Mouse (Mus musculus) midbrain, embryonic 12.5 days (tissue): Measurements from ENCODE around the gene Rnls. TPM values are rescaled to one million over a fixed set of nuclear protein-coding genes. Genes with fewer than 3 reads are reported as not detected.

Experiments used
- ATAC-seq: fragments of 200-750 bp; cut with Nextera tagmentation; 2 replicates; pipeline ENCODE4 v1.8.0; 2017; ENCODE audit warnings: low read depth, moderate TSS enrichment, moderate library complexity; ENCODE audit not compliant: low FRiP score
- H3K27ac ChIP-seq: fragments of 300-500 bp; sonication (generic); replicated peaks from 2 replicates; pipeline ENCODE4 v1.5.1; 2016; ENCODE audit warnings: mild to moderate bottlenecking
- H3K27me3 ChIP-seq: fragments of 300-500 bp; sonication (generic); 2 replicates; pipeline ENCODE4 v1.6.1; 2016; ENCODE audit warnings: mild to moderate bottlenecking
- H3K36me3 ChIP-seq: fragments of 300-500 bp; sonication (generic); 2 replicates; pipeline ENCODE4 v1.6.1; 2016
- H3K4me1 ChIP-seq: fragments of 300-500 bp; sonication (generic); 2 replicates; pipeline ENCODE4 v1.6.1; 2016
- H3K4me2 ChIP-seq: fragments of 300-500 bp; sonication (generic); replicated peaks from 2 replicates; pipeline ENCODE4 v1.6.1; 2016; ENCODE audit warnings: mild to moderate bottlenecking, moderate library complexity
- H3K4me3 ChIP-seq: fragments of 300-500 bp; sonication (generic); 2 replicates; pipeline ENCODE4 v1.5.1; 2016; ENCODE audit warnings: mild to moderate bottlenecking
- H3K9ac ChIP-seq: fragments of 300-500 bp; sonication (generic); replicated peaks from 2 replicates; pipeline ENCODE4 v1.6.1; 2016; ENCODE audit warnings: mild to moderate bottlenecking, moderate library complexity
- H3K9me3 ChIP-seq: fragments of 300-500 bp; sonication (generic); 2 replicates; pipeline ENCODE4 v1.6.1; 2016; ENCODE audit warnings: mild to moderate bottlenecking
- WGBS: fragments of 180-500 bp; shearing (Covaris S2); methylation state at CpG from one replicate; pipeline ENCODE4 v1.1.7; 2016; 5-methylcytosine and 5-hydroxymethylcytosine counted together
- polyA plus RNA-seq: library from polyadenylated mRNA; unstranded; fragments of >200 nt; fragmentation: Nextera tagmentation; extraction: Ambion mirVana; gene quantifications from 2 replicates; pipeline ENCODE4 v1.2.1, GENCODE M21; 2016

The Rnls gene
- polyA plus RNA-seq, 1 experiment from 2014 or later: 7.7 TPM

DNA sequence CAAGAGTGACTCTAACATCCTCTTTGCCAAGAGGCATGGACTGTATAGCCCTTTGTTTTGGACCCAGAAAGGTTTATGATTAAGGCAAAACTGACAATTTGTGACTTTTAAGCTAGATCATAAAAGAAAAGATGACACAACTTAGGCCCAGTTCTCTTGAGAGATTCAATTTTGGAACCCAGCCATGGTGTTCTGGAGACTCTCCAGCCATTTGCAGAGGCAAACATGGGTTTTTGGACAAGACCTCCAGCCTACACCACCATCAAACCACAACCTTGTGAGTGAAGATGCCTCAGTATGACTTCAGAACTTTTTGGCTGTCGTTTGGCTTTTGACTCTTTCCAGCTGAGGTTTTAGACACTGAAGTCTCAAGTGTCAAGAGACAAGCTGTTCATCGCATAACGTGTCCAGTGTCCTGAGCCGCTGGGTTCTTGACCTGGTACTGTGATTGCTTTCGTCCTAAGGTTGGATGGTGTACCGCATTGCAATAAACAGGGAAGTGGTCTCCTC is 174.2 kb downstream of the Rnls start:
- Histone ChIP-seq H3K9me3 (no peaks in the 10 kb centered on the region), H3K4me2 (no peak overlapping the region), H3K4me1 (peaks cover 5% of the 10 kb centered on the region), H3K27me3 (peaks cover 4% of the 10 kb centered on the region; the same call in 1 of the 2 replicates), H3K9ac (no peak overlapping the region), H3K4me3 (no peak overlapping the region), H3K36me3 (no peaks in the 10 kb centered on the region), H3K27ac (no peak overlapping the region)
- ATAC-seq: no peak
- WGBS: 91% methylated on average over 6 of the region's 6 CpGs

DNA sequence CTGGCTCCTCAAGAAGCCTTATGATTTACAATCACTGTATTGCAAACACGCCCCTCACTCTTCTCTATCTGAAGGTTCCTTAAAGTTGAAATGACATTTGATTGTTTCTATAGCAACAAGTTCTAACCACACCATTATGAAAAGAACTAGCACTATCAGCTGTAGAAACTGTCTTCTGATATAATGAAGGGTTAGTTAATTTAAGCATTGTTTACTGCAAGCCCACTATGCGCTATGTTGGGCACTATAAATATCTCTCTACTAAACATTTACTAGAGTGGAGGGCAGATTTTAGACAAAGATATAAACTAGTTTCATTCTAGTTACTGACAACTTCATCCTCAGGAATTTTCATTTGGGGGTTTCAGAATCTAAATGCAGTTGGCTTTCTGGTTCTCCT is 182.4 kb downstream of the Rnls start:
- Histone ChIP-seq H3K4me3 (no peak overlapping the region), H3K4me1 (no peaks in the 10 kb centered on the region), H3K4me2 (no peak overlapping the region), H3K27ac (no peak overlapping the region), H3K27me3 (no peaks in the 10 kb centered on the region), H3K36me3 (no peaks in the 10 kb centered on the region), H3K9ac (no peak overlapping the region), H3K9me3 (no peaks in the 10 kb centered on the region)
- ATAC-seq: no peak
- WGBS: 94% methylated on average over 2 of the region's 2 CpGs

DNA sequence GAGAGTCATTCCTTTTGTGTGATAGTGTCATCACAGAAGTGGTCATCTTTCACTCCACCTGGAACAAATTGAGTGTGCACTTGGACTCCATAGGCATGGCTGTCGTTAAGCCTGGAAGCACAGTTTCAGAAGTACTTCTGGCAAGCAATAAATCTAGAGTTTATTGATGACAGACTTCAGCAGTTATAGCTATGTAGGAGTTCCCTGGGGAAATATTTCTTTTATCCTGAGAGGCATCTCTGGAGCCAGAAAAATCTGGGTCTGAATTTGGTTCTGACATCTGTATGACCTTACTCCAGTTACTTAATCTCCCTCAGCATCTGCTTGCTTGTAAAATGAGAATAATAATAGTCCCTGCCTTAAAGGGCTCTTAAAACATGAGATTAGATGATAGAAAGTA is 184.1 kb downstream of the Rnls start:
- H3K27ac ChIP-seq: no peak overlapping the region
- 86% methylated on average over 1 of the region's 1 CpGs for WGBS
- no peaks in the 10 kb centered on the region for H3K36me3 ChIP-seq
- H3K4me1 ChIP-seq: no peaks in the 10 kb centered on the region
- H3K9ac ChIP-seq: no peak overlapping the region
- H3K4me3 ChIP-seq: no peak overlapping the region
- H3K4me2 ChIP-seq: no peak overlapping the region
- no peaks in the 10 kb centered on the region for H3K9me3 ChIP-seq
- no peak for ATAC-seq
- H3K27me3 ChIP-seq: no peaks in the 10 kb centered on the region

DNA sequence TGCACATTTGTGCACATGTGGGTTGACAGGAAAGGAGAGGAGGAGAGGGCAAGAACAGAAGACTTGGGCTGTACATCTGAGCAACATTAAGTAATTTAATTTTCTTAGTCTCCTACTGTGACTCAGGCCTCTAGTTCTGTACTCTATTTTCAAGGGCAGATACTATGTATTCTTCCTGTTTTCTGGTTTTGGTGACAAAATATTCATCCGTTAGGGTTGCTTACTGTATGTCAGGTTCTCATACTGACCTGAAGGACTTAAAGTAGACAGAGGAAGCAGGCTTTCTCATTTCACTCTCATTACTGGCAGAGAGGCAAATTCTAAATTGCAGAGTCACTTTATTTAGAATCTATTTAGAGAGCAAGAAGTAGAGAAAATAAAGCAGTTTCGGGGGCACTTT is 186.7 kb downstream of the Rnls start:
- Histone ChIP-seq H3K36me3 (no peaks in the 10 kb centered on the region), H3K27me3 (no peaks in the 10 kb centered on the region), H3K27ac (no peak overlapping the region), H3K4me2 (no peak overlapping the region), H3K9ac (no peak overlapping the region), H3K4me3 (no peak overlapping the region), H3K9me3 (no peaks in the 10 kb centered on the region), H3K4me1 (no peaks in the 10 kb centered on the region)
- WGBS: 88% methylated on average over 2 of the region's 2 CpGs
- no peak for ATAC-seq

DNA sequence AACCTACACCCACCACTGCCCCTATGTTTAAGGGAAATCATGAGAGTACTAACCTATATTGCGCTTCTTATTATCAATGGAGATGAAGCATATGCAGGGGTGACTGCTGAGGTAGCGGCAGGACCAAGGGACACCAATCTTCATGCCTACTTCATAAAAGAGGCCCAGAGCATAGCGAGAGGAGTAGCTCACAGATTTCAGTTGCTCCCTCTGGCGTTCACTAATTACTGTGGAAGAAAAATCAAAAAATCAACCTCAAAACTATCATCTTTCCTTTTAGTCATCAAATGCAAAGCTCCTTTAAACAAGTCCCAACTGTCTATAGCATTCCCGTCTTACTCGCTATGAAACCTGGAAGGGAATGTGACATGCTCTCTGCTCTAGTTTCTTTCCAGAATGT is 189.7 kb downstream of the Rnls start:
- no peak for ATAC-seq
- WGBS: 84% methylated on average over 6 of the region's 6 CpGs

DNA sequence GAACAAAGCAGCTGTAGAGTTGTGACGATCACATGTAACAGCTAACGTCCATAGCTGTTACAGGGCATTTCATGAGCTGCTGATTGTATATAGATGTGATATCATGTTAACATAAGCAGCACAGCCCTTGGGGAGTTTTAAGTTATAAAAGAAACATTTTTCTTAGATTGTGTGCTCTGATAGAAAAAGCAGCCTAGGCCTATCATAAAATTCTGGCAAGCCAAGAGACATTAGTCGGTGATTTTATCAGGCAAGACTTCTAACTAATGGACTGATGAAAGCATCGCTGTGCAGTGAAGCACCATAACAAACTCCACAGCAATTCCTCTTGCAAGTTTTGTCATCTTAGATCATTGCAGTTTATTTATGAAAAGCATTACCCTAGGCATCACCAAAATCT is 190.9 kb downstream of the Rnls start:
- no peak overlapping the region for H3K27ac ChIP-seq
- H3K4me3 ChIP-seq: no peak overlapping the region
- H3K4me1 ChIP-seq: no peaks in the 10 kb centered on the region
- WGBS: 88% methylated on average over 4 of the region's 4 CpGs
- H3K9me3 ChIP-seq: no peaks in the 10 kb centered on the region
- no peak overlapping the region for H3K9ac ChIP-seq
- no peak overlapping the region for H3K4me2 ChIP-seq
- no peaks in the 10 kb centered on the region for H3K27me3 ChIP-seq
- no peak for ATAC-seq
- H3K36me3 ChIP-seq: no peaks in the 10 kb centered on the region

More for the DNA sequence above, 189.7 kb downstream of the Rnls start:
- Histone ChIP-seq H3K27ac (no peak overlapping the region), H3K4me1 (no peaks in the 10 kb centered on the region), H3K27me3 (no peaks in the 10 kb centered on the region), H3K9me3 (no peaks in the 10 kb centered on the region), H3K4me3 (no peak overlapping the region), H3K9ac (no peak overlapping the region), H3K4me2 (no peak overlapping the region), H3K36me3 (no peaks in the 10 kb centered on the region)

DNA sequence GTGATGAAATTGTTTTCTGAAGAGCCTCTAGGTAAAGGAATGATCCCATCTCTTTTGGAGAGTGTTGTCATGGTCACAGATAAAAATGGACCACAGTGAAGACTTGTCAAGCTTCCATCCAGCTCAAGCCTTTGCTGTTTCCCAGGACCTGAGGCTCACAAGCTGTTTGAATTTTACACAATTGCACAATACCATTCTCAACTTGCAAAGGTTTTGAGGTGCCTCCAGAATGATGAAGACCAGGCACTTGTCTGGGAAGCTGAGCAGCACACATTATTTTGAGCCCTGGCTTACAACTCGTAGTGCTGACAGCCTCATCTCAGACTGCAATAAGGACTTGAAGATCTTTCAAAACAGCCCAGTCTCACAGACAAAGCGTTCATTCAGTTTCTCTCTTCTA is 200.0 kb downstream of the Rnls start:
- Histone ChIP-seq H3K9ac (no peak overlapping the region), H3K4me2 (no peak overlapping the region), H3K4me3 (no peak overlapping the region), H3K27me3 (no peaks in the 10 kb centered on the region), H3K4me1 (no peaks in the 10 kb centered on the region), H3K9me3 (no peaks in the 10 kb centered on the region), H3K36me3 (no peaks in the 10 kb centered on the region), H3K27ac (no peak overlapping the region)
- WGBS: 74% methylated on average over 2 of the region's 2 CpGs
- ATAC-seq: no peak

DNA sequence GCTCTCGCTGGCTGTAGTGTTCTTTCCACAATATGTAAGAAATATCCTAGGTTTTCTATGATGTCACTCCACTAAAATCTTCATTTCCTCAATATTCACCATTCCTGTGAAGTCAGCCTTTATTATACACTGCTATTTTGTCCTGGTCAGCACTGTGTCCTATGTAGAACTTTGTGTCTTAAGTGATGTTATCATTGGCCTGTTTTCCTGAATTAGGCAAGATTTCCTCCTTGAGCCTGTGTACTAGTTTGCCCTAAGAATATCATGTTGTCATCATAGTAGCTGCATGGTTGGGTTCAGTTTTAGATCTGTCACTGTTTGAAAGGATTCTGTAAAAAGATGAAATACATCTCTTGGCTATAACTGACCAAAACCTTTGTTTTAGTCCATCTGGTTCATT is 203.3 kb downstream of the Rnls start:
- Histone ChIP-seq H3K9me3 (no peaks in the 10 kb centered on the region), H3K27ac (no peak overlapping the region), H3K4me2 (no peak overlapping the region), H3K9ac (no peak overlapping the region), H3K4me3 (no peak overlapping the region), H3K36me3 (no peaks in the 10 kb centered on the region), H3K4me1 (no peaks in the 10 kb centered on the region), H3K27me3 (no peaks in the 10 kb centered on the region)
- no peak for ATAC-seq
- WGBS: 71% methylated on average over 1 of the region's 1 CpGs

DNA sequence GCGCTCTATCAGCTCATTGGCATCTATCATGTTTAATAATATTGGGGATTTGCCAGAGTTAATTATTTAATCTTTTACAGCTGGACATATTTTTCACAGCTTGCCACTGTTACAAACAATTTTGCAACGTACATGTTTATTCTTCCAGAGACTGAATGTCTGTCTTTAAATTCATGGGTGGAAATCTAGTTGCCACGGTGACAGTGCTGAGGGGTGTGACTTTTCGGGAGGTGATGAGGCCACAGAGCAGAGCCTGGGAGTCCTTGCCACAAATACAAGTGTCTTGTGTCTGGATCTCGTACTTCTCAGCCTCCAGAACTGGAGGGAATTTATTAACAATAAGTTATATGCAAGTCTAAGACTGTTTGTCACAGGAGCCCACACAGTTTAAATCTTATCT is 212.5 kb downstream of the Rnls start:
- Histone ChIP-seq H3K9ac (no peak overlapping the region), H3K4me2 (no peak overlapping the region), H3K27me3 (no peaks in the 10 kb centered on the region), H3K4me1 (no peaks in the 10 kb centered on the region), H3K27ac (no peak overlapping the region), H3K36me3 (no peaks in the 10 kb centered on the region), H3K9me3 (no peaks in the 10 kb centered on the region), H3K4me3 (no peak overlapping the region)
- no peak for ATAC-seq
- WGBS: 62% methylated on average over 5 of the region's 5 CpGs

DNA sequence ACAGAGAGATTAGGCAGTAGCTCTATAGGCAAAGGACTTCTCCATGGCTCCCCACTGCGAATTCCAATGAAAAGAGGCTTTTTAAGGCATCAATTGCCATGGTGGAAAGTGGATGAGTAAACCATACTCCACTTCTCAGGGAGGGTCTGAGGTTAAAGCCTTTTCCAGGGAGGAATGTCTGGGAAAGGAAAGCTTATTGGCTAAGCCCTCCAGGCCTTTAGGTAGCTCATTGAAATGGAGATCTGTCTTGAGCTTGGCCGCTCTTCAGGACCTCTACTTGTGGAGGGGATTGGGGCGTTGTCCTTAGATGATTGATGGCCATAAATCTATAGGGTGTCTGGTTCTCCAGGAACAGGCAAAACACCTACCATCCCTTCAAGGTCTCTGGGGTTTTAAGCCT is 213.2 kb downstream of the Rnls start:
- no peaks in the 10 kb centered on the region for H3K9me3 ChIP-seq
- H3K4me3 ChIP-seq: no peak overlapping the region
- no peaks in the 10 kb centered on the region for H3K4me1 ChIP-seq
- no peaks in the 10 kb centered on the region for H3K36me3 ChIP-seq
- no peak for ATAC-seq
- H3K4me2 ChIP-seq: no peak overlapping the region
- H3K27me3 ChIP-seq: no peaks in the 10 kb centered on the region
- H3K9ac ChIP-seq: no peak overlapping the region
- H3K27ac ChIP-seq: no peak overlapping the region
- 41% methylated on average over 3 of the region's 3 CpGs for WGBS

DNA sequence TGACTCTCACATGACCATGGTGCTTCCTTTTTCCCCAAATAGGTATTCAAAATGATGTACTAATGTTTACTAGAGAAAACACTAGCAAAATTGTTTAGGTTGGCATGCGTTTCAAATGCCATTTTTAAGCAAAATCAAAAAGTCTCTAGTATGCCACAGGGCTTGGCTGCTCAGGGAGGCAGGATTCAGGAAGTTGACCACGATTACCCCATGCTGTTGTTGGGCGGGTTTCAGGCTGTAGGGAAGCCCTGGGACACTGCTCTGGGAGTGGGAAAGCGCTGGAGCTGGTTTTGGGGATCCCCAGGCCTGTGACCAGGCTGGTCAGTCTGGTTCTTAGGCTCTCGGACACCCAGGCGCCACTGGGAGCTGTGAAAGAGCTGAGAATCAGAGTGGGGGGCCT is 213.7 kb downstream of the Rnls start:
- Histone ChIP-seq H3K27ac (no peak overlapping the region), H3K27me3 (no peaks in the 10 kb centered on the region), H3K9ac (no peak overlapping the region), H3K4me1 (no peaks in the 10 kb centered on the region), H3K4me2 (no peak overlapping the region), H3K9me3 (no peaks in the 10 kb centered on the region), H3K36me3 (no peaks in the 10 kb centered on the region), H3K4me3 (no peak overlapping the region)
- 36% methylated on average over 6 of the region's 6 CpGs for WGBS
- ATAC-seq: no peak

DNA sequence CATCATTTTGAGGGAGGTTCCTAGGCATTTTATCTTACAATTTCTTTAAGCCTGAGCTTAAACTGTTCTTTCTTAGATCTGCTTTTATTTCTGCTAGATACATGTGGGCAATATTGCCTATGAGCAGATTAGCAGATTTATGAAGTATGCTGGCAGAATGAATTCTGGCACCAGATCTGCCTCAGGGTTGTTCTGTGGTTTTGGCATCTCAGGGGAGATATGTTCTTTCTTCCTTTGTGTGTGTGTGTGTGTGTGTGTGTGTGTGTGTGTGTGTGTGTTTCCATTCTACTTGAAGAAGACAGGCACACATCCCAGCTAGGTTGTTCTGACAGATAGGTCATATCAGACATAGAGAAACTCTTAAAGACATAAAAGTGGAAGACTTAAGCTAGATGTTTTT is 218.1 kb downstream of the Rnls start:
- no peaks in the 10 kb centered on the region for H3K27me3 ChIP-seq
- ATAC-seq: no peak
- no peak overlapping the region for H3K4me2 ChIP-seq
- no peak overlapping the region for H3K27ac ChIP-seq
- H3K4me3 ChIP-seq: no peak overlapping the region
- no peak overlapping the region for H3K9ac ChIP-seq
- no peaks in the 10 kb centered on the region for H3K9me3 ChIP-seq
- no peaks in the 10 kb centered on the region for H3K36me3 ChIP-seq
- H3K4me1 ChIP-seq: no peaks in the 10 kb centered on the region

DNA sequence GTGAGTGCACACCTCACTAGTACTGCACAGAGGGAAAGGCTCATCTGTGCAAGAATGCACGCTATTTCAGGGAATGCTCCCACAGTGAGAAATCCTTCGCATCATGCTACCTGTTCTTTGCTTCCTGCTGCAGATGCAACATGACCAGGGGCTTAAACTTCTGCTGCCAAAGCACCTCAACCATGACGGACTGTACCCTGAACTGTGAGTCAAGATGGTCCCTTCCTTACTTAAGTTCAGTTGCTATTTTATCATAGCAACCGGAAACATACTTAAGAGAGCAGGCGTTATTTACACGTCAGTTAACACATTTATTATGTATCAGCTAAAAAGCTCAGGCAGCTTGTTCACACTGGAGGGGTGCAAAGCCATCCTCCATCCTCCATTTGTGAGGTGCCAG is 222.2 kb downstream of the Rnls start:
- Histone ChIP-seq H3K4me2 (no peak overlapping the region), H3K36me3 (no peaks in the 10 kb centered on the region), H3K4me3 (no peak overlapping the region), H3K27me3 (no peaks in the 10 kb centered on the region), H3K9me3 (no peaks in the 10 kb centered on the region), H3K4me1 (no peaks in the 10 kb centered on the region), H3K9ac (no peak overlapping the region), H3K27ac (no peak overlapping the region)
- WGBS: 84% methylated on average over 6 of the region's 6 CpGs
- ATAC-seq: no peak
